Mouse (Mus musculus) layer of hippocampus, postnatal 25 days (tissue): ENCODE data around the gene Plk2. TPM values are rescaled to one million over a fixed set of nuclear protein-coding genes. Genes with fewer than 3 reads are reported as not detected.
A peak's percentile ranks its signal among the peaks of the same experiment; 100 is the strongest.

Experiments used
- DNase-seq, 2 experiments: peaks; one replicate each; pipeline ENCODE4 v3.0.0; 2022; ENCODE audit warnings: mixed read lengths in 2 of 2, low spot score in 1 of 2; ENCODE audit errors: extremely low spot score in 1 of 2
- total RNA-seq, 2 experiments: library from RNA; stranded (reverse); gene quantifications; 2 replicates each; pipeline ENCODE4 v1.2.3; 2021

Gene Plk2
- total RNA-seq: 100 to 1,000 TPM; 252 to 262 TPM

DNA sequence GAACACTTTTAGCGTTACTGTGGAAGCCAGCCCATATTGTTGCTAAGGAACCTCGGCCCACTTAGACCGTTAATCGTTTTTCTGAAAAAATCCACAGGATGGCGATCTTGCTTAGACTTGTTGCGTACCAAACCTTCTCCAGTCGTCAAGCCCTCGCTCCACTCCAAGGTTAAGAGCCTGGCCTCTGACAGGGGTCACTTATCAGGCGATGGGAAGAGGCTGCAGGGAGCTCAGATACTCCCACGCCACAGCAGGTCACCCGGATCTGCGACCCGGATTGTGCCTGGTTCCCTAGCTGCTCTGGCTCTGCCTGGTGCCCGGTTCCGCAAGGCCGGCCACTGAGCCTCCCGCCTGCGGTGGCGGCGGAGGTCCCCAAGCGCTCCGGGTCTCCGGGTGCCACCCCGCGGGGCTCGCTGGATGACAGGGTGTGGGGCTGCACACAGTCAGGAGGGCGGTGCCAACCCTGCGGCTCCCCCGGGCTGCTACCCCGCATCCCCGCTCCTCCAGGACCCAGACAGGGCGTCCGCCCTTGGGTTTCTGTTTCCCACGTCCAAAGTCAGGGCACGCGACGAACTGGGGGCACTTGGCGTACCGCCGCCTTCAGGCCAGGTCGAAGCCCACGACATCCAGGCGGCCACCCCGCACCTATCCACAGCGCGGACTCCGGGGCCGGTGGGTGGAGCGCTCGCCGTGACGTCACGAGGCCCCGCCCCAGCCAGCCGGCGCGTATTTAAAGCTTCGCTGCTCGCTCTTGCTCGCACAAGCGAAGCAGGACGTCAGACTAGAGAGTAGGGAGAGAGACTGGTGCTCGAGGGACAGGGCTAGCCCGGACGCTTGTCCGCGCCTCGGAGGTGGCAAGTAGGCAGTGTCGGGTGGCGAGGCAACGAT is at the start of gene Plk2:
Gene Plk2, plus strand, starts transcription at position 756 of the 888 bp plus-strand sequence.
- DNase-seq: peak; percentile 96 to 99

DNA sequence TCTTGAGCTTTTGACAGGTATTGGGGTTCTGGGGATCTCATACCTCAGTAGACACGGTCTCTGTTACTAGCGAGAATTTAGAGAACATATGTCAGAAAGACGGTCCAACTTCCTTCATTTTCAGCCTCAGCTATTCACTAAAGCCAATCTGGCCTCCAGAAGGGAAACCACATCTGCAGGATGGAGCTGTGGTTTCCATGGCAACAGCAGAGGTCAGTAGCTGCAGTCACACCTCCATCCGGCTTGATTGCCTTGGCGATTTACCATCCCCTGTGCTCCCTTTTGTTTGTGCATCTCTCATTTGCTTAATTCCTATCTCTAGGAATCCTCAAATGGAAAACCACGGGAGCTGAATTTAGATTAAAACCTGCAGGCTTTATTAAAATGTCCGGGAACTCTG is 48.1 kb upstream of the Plk2 start:
- DNase-seq: no peak

DNA sequence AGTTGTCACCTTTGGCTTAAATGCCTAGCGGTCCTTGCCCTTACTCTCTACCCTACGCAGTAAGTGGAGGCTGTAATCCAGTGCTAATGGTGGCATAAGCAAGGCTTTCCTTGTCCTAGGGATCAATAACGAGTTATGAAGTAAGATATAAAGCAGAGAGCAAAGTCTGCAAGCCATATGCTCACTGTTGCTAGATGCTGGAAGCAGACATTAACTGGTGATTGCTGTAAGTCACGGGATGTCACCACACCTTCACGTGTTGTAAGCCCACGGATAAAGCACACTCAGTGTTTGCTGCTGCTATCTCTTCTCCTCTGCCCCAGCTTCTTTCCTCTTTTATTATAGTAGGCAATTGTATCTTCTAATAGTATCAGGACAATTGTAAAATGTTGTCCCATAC is 43.8 kb upstream of the Plk2 start:
- no peak for DNase-seq

GRCm38 (mm10) chr13:110356941-110357340 is 37.9 kb upstream of the Plk2 start, which contains the start of gene Gapt:
Gene Gapt (minus strand): TSS chr13:110357199.
- no peak for DNase-seq

GRCm38 (mm10) chr13:110363722-110364121 is 31.1 kb upstream of the Plk2 start:
- no peak for DNase-seq

DNA sequence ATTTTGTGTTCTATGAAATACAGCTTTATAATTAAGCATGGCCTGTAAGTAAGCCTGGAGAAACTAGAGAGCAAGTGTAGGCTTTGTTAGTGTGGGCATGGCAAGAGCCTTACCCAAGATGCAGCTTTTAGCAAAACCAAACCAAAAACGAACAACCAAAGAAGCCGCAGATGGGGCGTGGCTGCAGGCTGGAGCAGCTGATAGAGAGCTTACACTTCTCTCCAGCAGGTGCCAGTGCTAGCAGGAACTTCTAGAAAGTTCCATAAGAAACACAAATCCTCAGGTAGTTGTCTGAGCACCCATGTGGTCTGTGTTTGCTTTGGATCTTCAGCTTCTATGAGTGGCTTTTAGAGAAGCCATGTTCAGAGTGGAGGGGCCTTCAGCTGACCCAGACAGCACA is 28.4 kb upstream of the Plk2 start:
- DNase-seq: no peak

DNA sequence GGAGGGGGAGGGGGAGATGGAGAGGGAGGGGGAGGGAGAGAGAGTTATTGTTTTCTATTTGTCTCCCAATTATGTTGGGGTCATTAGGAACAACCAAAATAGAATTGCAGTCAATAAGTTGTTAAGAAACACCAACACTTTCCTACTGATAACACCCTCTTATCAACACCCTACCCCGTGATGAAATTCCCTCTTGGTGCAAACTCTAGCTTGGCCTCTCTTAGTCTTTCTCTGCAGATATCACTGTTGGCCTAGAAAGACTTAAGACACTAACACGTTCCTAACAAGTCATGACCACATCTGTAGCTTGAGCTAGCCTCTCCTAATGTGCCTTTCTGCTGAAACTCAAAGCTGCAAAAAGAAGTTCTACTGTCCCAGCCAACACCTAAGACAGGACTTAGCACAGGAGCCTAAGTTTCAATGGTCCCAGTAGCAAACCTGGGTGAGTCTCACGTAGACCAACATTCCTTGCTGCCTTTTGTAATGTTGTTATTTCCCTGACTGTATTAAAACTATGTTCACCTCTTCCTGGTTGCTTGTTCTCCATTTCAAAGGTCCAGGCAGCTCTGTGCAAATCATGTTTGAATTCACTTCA is 26.8 kb upstream of the Plk2 start:
- no peak for DNase-seq

GRCm38 (mm10) chr13:110368556-110369040 is 26.2 kb upstream of the Plk2 start:
- DNase-seq: peak; percentile 58 to 63

- no peak for DNase-seq
Observed at GRCm38 (mm10) chr13:110369673-110370072, 25.2 kb upstream of the Plk2 start.

- DNase-seq: peak in 1 of 2 experiments; percentile 53
Observed at GRCm38 (mm10) chr13:110382447-110382901, 12.4 kb upstream of the Plk2 start.

DNA sequence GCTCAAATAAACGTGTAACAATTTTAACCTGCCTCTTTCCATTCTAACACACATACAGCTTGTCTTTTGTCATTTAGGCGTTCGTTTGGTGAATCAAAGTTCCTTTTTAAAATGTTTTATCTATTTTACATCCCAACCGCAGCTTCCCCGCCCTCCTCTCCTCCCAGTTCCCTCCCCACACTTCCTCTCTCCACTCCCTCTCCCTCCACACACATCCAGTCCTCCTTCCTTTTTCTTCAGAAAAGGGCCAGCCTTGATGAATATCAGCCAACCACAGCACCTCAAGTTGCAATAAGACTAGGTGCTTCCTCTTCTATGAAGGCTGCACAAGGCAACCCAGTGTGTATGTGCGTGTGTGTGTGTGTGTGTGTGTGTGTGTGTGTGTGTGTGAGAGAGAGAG is 10.3 kb upstream of the Plk2 start:
- no peak for DNase-seq

DNA sequence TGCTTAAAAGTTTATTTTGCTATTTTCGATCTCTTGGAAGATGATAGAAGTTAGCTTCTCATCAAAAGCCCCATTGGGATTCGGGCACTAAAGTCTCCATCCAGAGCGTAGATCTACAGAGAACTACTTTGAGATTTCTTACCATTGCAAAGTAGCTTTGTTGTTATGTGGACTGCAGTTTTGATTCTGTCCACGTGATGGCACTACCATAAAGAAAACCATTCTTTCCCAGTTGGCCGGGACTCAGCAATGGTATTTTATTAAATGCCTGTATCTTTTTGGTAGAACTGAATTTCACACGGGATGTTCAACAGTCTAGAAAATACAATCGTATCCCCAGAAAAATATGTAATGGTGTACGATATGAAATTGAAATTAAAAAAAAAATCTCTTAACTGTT is 2.6 kb upstream of the Plk2 start:
- DNase-seq: peak; percentile 41 to 84

DNA sequence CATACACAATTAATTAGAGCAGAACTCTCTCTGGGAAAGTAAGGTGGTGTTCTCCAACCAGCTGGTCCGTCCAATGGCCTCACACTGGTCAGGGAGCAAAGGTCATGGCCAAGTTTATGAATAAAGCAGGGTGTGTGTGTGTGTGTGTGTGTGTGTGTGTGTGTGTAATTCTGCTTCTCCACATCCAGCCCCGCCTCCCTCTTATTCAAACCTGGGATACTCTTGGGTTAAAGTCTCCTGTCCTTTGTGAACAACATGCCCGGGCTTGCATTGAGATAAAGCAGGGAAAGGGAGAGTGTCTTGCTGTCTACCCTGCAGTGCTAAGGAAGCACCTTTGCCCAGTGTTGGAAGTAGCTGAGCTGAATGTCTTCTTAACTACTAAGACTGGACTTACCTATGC is 2.2 kb upstream of the Plk2 start:
- no peak for DNase-seq

DNA sequence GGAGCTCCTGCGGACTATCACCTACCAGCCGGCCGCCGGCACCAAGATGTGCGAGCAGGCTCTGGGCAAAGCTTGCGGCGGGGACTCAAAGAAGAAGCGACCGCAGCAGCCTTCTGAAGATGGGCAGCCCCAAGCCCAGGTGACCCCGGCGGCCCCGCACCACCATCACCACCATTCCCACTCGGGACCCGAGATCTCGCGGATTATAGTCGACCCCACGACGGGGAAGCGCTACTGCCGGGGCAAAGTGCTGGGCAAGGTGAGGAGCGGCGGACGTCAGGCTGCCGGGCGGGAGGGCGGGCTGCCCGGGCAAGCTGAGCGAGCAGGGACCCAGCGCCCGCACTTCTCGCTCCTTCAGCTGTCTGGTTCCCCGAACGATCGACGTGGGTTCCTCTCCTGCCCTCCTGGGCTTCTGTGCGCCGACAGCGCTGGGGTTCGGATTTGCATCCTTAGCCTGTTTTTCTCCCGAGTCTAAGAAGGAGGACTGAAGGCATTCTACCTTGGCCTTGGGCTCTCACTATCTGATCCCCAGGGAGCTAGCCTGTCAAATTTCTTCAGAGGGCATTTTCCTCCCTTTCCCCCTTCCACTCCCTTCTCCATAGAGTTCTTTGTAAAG is 441 bp downstream of the Plk2 start:
- DNase-seq: no peak

DNA sequence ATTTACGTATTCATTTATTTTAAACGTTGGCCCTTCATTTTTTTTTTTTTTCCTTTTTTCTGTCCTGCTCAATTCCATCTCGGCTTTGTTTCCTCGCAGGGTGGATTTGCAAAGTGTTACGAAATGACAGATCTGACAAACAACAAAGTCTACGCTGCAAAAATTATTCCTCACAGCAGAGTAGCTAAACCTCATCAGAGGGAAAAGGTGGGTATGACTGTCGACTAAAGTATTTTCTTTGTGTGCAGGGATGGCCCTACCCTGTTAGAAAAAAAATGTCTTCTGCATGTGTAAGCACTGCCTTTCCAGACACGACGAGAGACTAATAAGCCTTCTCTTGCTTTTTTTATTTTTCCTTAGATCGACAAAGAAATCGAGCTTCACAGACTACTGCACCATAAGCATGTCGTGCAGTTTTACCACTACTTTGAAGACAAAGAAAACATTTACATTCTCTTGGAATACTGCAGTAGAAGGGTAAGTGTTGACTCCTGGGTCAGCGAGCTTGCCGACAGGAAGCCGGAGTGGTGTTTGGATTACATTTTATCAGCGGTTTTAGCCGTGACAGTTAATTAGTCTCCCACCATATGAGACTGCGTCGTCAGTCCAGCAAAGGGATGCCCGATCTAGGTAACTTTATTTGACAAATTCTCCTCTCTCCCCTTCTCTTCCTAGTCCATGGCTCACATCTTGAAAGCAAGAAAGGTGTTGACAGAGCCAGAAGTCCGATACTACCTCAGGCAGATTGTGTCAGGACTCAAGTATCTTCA is 1.3 kb downstream of the Plk2 start:
- no peak for DNase-seq

DNA sequence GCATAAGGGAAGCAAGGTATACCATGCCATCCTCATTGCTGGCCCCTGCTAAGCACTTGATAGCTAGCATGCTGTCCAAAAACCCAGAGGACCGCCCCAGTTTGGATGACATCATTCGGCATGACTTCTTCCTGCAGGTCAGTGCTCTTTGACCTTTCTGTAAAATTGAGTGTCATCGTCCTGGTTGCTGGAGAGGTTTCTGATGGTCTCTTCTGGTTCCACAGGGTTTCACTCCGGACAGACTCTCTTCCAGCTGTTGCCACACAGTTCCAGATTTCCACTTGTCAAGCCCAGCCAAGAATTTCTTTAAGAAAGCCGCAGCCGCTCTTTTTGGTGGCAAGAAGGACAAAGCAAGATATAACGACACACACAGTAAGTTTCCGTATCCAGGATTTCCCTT is 2.9 kb downstream of the Plk2 start:
- DNase-seq: no peak

DNA sequence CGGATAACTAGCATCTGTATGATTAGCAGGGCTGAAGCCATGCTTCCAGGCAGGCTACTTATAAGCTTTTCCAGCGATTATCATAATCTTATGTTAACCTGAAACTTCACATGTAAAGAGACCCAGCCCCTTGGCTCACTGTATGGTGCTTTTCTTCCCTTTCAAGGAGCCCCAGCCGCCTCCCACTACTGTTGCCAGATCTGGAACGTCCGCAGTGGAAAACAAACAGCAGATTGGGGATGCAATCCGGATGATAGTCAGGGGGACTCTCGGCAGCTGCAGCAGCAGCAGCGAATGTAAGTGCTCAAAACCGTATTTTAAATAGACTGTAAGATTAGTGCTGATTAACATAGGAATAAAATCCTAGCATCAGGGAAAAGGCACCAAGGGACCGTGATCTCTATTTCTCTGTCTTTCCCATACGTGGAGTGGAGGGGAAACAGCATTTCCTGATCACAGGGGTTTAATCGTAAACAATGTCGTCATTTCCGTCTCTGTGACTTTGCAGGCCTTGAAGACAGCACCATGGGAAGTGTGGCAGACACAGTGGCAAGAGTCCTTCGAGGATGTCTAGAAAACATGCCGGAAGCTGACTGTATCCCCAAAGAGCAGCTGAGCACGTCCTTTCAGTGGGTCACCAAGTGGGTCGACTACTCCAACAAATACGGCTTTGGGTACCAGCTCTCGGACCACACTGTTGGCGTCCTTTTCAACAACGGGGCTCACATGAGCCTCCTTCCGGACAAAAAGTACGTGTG is 3.8 kb downstream of the Plk2 start:
- DNase-seq: peak in 1 of 2 experiments; percentile 27

DNA sequence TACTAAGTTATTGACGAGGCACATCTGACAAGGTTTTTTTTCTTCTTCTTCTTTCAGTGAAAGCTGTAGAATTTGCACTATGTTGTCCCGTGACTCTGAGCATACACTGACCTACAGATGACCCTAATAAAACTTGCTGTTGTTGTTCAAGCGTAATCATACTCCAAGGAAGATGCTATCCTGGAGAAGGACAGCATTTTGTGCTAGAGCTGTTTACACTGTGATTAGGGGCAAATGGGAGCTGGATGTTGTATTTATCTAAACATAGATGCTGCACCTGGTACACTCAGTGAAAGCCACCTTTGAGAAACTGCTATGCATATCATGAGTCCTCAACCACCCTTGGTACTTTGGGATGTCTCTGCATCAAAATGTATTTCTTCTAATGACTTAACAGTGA is 6.6 kb downstream of the Plk2 start:
- DNase-seq: no peak

DNA sequence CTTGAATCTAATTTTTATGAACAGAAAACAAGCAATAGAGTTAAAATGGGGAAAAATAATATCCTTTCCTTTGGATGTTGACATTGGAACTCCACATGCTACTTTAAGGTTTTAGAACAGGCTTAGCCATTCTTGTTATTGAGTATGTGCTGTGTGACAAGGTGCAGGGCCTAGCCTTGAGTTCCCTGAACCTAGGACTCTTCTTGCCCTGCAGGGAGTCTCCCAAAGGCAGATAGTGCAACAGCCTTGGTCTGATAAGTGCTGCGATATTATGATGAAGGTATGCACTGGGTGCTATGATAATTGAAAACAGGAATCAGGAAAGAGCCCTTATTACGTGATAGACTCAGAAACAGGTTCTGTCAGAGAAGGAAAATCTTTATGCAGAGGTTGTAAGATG is 7.0 kb downstream of the Plk2 start:
- DNase-seq: no peak

DNA sequence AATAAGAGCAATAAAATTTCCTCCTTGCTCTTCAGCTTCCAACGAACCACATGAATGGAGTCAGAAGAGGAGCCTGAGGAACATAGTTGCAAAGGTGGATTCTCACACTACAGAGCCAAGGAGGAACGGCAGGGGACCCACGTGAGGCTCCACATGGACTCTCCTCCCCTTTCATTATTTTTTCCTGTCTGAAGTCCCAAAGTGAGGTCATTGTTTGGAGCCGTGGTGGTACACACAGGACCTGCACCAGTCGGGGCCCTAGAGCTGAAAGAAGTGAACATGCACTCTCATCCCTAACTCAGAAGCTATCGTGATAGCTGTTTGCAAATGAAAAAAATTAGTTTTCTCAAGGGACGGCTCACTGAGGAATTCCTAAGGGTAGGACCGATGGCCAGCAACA is 9.2 kb downstream of the Plk2 start:
- no peak for DNase-seq
